Mouse (Mus musculus) liver, postnatal 0 days (tissue): ENCODE measurements at regions not wholly inside any gene's neighbourhood (a gene's known extent, or its start where the extent isn't known, plus 50 kb on each side); places are given as distances from the start of the nearest gene placed in this dataset.

ENCODE experiments used
- CTCF ChIP-seq: sonication (generic); IDR thresholded peaks from 2 replicates; pipeline ENCODE4 v1.5.1; 2016; ENCODE audit warnings: antibody characterized with exemption, low read depth
- EP300 ChIP-seq: IDR thresholded peaks from 2 replicates; pipeline ENCODE4 v1.6.1; 2016; ENCODE audit warnings: antibody characterized with exemption, low read depth, mild to moderate bottlenecking

GRCm38 (mm10) chr10:99556353-99557036 lies 203.0 kb downstream of the Csl start:
- TF ChIP-seq CTCF (no peak), EP300 (no peak)
